Mouse (Mus musculus) left cerebral cortex, postnatal 25 days (tissue): Measurements from ENCODE around the gene Gm8332. TPM values are rescaled to one million over a fixed set of nuclear protein-coding genes. Genes with fewer than 3 reads are reported as not detected.
"Not testable (repeated sequence)": the region's sequence is repeated elsewhere in the genome, so short reads cannot be mapped to it uniquely, and the experiment has no call there.

Experiments used
- DNase-seq, 2 experiments: peaks; one replicate each; pipeline ENCODE4 v3.0.0; 2022; ENCODE audit warnings: low spot score in 2 of 2, mixed read lengths in 1 of 2
- intact Hi-C: fragments of 180-260 bp; cut with DNase I; formaldehyde crosslinking; loops from one replicate; pipeline ENCODE4 v1.15.1; 2025
- total RNA-seq, 2 experiments: library from RNA; stranded (reverse); gene quantifications; 2 replicates each; pipeline ENCODE4 v1.2.3; 2021

Gene Gm8332
- total RNA-seq = not detected

GRCm38 (mm10) chr12:88250000-88250399 is at the start of gene Gm8332:
TSS of gene Gm8332 (minus strand) at chr12:88250100.
- DNase-seq = not testable (repeated sequence)
- intact Hi-C loops = loop anchor here (10.0 kb wide), 1 partner anchor 365 kb away; no protein-coding TSS in a partner anchor

DNA sequence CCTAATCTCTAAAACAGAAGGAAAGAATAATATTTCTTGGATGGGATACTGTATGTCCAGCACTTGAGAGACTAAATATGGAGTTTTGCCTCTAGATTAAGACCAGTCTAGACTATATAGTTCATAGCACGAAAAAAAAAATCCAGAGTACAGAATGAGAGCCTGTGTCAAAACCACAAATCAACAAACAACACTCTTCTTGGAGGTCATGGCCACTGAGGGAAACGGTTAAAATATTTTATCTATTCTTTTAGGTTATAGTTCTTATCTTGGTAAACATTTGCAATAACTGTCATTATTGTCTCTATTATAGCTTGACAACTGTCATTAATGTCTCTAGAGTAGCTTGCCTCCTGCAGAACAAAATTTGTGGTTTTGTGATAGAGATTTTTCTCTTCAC is 47.3 kb upstream of the Gm8332 start:
- intact Hi-C loops, DNase-seq: not testable (repeated sequence)

DNA sequence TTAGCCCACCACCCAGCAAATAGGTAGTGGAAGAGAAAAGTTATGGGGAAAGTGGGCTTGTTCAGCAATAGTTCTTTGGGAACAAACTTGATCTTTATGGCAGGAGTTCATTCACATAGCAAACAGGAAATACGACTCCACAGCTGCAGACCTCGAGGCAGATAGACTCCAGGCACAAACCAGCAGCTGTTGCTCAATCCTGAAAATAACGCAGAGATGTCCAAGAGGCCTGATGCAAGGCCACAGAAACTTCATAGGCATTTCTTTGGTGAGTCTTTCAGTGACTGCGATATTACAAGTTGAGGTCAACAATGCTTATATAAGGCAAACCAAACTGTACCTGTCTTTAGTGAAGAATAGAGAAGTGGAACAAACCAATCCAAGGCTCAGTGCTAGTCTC is 43.2 kb upstream of the Gm8332 start:
- DNase-seq, intact Hi-C loops: not testable (repeated sequence)

DNA sequence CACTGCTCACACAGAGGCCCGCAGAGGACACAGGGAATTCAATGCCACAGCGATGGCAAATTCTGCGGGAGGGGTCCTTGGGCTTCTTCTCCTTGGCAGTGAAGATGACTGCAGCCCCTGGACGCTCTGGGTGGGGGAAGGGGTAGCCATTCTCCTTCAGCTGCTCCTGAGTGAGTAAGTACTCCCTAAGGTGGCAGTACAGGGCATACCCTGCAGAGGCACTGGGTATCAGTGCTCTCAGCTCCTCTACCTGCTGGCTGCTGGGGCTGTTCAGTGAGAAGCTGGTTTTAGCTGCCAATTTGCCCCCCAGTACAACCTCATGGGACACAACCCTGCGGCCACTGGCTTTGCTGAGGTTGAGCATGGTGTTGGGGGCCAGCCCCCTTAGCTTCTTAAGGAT is 35.3 kb upstream of the Gm8332 start:
- intact Hi-C loops, DNase-seq: not testable (repeated sequence)

DNA sequence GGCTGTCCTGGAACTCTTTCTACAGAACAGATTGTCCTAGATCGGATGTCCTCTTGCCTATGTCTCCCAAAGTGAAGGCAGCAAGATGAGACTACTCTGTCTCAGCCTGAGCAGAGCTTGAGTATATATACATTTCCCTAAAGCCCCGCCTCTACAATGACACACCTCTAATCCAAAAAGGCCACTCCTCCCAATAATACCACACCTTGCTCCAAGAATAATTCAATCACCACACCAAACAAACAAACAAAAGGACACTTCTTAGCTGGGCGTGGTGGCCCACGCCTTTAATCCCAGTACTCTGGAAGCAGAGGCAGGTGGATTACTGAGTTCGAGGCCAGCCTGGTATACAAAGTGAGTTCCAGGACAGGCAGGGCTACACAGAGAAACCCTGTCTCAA is 24.5 kb upstream of the Gm8332 start, which contains the start of gene Gm5662:
TSS of gene Gm5662 (minus strand) at position 101 of the 400 bp plus-strand sequence.
- intact Hi-C loops, DNase-seq: not testable (repeated sequence)

- intact Hi-C loops = loop anchor here (10.0 kb wide), 1 partner anchor 372 kb away; no protein-coding TSS in a partner anchor
- DNase-seq = no peak
These were observed 7.3 kb upstream of the Gm8332 start for GRCm38 (mm10) chr12:88257241-88257640.

DNA sequence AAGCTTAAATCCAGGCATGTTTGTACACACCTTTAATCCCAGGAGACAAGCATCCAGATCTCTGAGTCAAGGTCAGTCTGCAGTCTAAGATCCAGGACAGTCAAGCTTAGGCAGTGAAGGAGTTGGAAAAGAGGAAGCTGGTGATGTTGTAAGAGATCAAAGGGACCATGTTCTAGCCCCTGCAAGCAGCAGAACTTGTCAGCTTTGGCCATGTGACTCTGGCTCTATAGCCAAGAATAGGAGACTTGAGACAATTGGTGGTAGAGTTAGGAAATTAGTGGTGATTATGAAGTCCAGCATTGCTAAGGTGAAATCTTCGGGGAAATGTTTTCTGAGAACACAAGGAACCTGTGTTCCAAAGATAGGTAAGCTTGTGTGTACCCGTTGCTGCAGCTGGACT is 6.0 kb upstream of the Gm8332 start:
- intact Hi-C loops = loop anchor here (10.0 kb wide), 1 partner anchor 371 kb away; no protein-coding TSS in a partner anchor

DNA sequence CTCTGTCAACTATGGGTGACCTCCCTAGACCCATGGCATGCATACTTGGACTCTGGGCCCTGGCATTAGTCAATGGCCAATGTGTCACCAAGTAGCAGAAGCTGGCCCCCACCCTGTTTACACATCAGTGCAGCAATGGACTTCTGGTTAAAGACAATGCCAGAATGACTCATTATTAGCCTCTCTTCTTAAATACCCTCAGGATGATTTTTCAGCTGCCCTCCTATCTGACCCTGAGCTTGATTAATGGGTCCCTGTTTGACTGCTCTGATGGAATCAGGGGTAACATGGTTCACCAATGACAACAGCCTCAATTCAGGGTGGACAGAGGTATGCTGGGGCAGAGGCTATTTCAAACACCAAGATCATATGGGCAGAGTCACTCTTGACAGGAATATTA is 4.1 kb downstream of the Gm8332 start:
- DNase-seq, intact Hi-C loops: not testable (repeated sequence)

More for the DNA sequence above, 6.0 kb upstream of the Gm8332 start:
- not testable (repeated sequence) for DNase-seq

GRCm38 (mm10) chr12:88242940-88243339 is 7.0 kb downstream of the Gm8332 start:
- DNase-seq, intact Hi-C loops: not testable (repeated sequence)

DNA sequence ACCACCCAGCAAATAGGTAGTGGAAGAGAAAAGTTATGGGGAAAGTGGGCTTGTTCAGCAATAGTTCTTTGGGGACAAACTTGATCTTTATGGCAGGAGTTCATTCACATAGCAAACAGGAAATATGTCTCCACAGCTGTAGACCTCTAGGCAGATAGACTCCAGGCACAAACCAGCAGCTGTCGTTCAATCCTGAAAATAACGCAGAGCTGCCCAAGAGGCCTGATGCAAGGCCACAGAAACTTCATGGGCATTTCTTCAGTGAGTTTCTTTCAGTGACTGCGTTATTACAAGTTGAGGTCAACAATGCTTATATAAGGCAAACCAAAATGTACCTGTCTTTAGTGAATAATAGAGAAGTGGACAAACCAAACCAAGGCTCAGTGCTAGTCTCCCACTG is 30.5 kb downstream of the Gm8332 start:
- DNase-seq = no peak
- intact Hi-C loops = no loop called here

DNA sequence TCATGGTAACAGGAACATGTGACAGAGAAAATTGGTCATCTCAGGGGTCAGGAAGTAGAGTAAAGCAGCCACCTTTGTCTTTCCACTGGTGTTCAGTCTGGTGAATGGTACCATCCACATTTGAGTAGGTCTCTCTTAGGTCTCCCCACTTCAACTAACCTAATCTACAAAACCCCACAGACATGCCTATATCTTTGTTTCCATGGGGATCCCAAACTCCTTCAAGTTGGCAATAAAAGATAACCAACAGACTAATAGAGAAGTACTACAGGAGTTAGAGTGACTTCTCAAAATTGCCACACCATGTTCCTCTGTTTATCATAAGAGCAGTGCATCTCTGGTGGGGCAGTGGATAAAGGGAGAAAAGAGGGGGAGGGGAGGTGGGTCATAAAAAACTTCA is 31.8 kb downstream of the Gm8332 start:
- intact Hi-C loops = not testable (repeated sequence)

GRCm38 (mm10) chr12:88214641-88215040 is 35.3 kb downstream of the Gm8332 start:
- intact Hi-C loops = no loop called here

More for the DNA sequence above, 31.8 kb downstream of the Gm8332 start:
- DNase-seq = not testable (repeated sequence)

DNA sequence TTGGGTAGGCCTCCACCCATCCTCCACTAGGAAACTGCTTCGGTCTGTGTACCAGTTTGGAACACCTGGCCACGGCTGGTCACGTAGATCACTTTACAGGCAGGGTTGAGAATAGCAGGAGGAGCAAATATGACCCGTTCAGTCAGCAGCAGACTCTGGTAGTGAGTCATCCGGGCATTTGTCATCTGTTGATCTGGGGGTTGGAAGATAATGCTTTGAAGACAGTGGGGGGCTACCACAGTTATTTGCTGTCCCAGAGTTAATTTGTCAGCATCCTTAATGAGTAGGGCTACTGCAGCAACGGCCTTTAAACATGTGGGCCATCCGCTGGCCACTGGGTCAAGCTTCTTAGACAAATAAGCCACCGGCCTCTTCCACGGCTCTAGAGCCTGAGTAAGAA is 38.4 kb downstream of the Gm8332 start:
- intact Hi-C loops = not testable (repeated sequence)

More at GRCm38 (mm10) chr12:88214641-88215040, 35.3 kb downstream of the Gm8332 start:
- no peak for DNase-seq

DNA sequence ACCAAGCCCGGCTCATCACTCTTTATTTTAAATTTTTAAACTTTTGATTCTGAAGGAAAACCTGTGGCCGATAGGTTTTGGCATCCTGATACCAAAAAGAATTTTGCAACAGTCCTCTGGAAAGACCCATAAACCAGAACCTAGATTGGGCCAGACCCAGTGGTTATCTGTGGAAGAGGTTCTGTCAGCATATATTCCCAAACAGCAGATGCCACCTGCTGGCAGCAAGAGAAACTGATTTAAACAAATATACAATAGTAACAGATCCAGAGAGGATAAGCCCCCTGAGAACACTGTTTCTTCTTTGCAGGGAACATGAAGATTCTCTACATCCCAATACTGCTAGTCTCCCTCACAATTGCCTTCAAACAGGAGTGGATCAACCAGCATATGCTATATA is 47.0 kb downstream of the Gm8332 start:
- no peak for DNase-seq
- intact Hi-C loops = no loop called here

More for the DNA sequence above, 38.4 kb downstream of the Gm8332 start:
- DNase-seq = not testable (repeated sequence)

Other genes with a start within 250 kb of the Gm8332 start
- gene Gm2075, start 238.3 kb downstream of the Gm8332 start, total RNA-seq = not detected
- not detected for gene Gm6803, start 231.3 kb downstream of the Gm8332 start, total RNA-seq
- not detected for gene Gm2056, start 223.1 kb downstream of the Gm8332 start, total RNA-seq
- not detected for gene Gm16368, start 166.4 kb downstream of the Gm8332 start, total RNA-seq
- gene Gm10436, start 68.0 kb downstream of the Gm8332 start, total RNA-seq = not detected
- not detected for gene Gm5662, start 24.4 kb upstream of the Gm8332 start, total RNA-seq
- gene Gm5039, start 73.9 kb upstream of the Gm8332 start, total RNA-seq = not detected
- 10 to 100 TPM; 28.6 to 32.9 TPM for gene Adck1, start 110.5 kb upstream of the Gm8332 start, total RNA-seq